Comparison of ENCODE assay signal across 16 mouse cellular contexts in genomic region chr4:100231906-100232305, GRCm38 (mm10).
"Had no signal": no experiment of that assay in that cellular context is flagged by ENCODE, and none has a peak within 500 bp of the region (broad histone marks: within the 10 kb centered on the region; RNA-seq: fewer than 3 reads in every experiment).

No protein-coding gene starts in this region.

- H3K27me3 ChIP-seq: limb, embryonic 15.5 days; neural tube, embryonic 15.5 days; stomach, embryonic 15.5 days had no signal

- H3K4me2 ChIP-seq: limb, embryonic 15.5 days; neural tube, embryonic 15.5 days; stomach, embryonic 15.5 days had no signal

- H3K9me3 ChIP-seq: limb, embryonic 15.5 days; midbrain, embryonic 10.5 days; neural tube, embryonic 15.5 days; stomach, embryonic 15.5 days had no signal

- H3K4me3 ChIP-seq: limb, embryonic 15.5 days; midbrain, embryonic 10.5 days; myocyte; neural tube, embryonic 15.5 days; stomach, embryonic 15.5 days had no signal

- H3K27ac ChIP-seq: kidney, postnatal 0 days; limb, embryonic 15.5 days; liver, embryonic 14.5 days; midbrain, embryonic 10.5 days; neural tube, embryonic 15.5 days; stomach, embryonic 15.5 days had no signal

- H3K36me3 ChIP-seq: limb, embryonic 15.5 days; midbrain, embryonic 10.5 days; neural tube, embryonic 15.5 days; stomach, embryonic 15.5 days had no signal

- H3K4me1 ChIP-seq: midbrain, embryonic 10.5 days; neural tube, embryonic 15.5 days had no signal

- DNase-seq: kidney, postnatal 36 days; layer of hippocampus, adult 9-11 months; layer of hippocampus, postnatal 36 days; lung, adult 18-20 months; midbrain, embryonic 14.5 days; right cerebral cortex, postnatal 14 days; thymus, adult 2 months; thymus, postnatal 25 days had no signal

- ATAC-seq: lung, postnatal 0 days had no signal

- H3K9ac ChIP-seq: limb, embryonic 15.5 days; liver, embryonic 14.5 days; neural tube, embryonic 15.5 days; stomach, embryonic 15.5 days had no signal
